Mouse (Mus musculus) layer of hippocampus, adult 9-11 months (tissue): Measurements from ENCODE around the gene Klc4.
A peak's percentile ranks its signal among the peaks of the same experiment; 100 is the strongest.

Experiments used
- DNase-seq: peaks from one replicate; pipeline ENCODE4 v3.0.0; 2022

Klc4 gene

DNA sequence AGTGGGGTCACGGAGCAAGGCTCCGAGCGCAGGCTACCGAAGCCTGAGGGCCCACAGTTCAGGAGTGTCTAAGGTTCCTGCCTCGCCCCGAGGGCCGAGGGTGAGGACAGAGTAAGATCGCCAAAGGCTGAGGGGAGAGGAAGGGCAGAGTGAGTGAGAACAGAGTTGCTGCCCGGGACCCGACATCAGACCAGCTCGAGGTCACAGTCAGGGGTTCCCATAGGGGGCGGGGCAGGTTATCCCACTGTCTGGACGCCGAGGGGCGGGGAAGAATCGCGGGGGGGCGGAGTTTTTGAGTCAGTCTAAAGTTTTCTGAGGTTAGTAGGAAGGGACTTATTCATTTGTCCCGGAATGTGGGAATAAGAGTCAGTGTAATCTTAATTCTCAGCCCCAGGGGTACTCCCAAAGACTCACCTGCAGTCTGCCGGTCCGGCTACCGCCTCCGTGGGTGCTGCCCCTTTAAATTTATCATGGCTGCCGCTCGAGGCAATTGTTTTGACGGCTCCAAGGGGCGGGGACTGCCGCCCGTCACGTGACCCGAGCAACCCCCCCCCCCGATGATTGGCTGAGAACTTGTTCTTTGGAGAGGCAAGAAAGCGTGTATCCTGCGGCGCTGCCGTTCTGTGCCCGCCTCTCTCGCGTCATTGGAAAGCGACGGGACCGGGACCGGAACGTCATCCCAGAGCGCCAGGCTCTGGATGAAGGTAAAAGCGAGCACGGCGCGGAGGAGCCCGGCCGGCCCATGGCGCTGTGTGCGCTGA lies at the start of gene Klc4, which contains the start of gene Mrpl2:
Klc4 (minus strand) TSS at position 462 of the 761 bp plus-strand sequence.
Mrpl2 (plus strand) TSS at position 669 of the 761 bp plus-strand sequence.
- DNase-seq, result peak; percentile 98

DNA sequence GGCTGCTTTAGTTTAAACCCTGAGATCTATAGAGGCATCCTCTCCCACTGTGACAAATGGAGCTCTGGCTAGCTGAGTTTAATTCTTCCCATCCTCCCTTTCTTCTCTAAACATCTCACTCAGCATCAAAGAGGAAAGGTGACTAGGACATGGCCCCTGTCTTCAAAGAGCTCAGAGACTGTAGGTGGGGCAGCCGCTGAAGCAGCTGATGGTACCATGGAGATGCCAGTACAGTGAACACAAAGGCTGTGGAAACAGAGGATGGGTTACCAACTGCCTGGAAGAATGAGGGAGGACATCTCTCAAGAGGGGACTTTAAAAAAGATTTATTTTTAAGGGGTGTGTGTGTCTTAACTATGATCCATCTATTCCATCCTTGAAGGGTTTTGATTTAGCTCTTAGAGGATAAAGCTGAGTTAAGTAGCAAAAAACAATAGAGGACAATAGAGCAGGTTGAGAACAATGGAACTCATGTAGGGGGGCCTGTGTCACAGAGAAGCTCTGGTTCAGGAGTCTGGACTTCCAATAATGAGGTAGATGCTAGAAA lies 48.8 kb upstream of the Klc4 start:
- no peak for DNase-seq

DNA sequence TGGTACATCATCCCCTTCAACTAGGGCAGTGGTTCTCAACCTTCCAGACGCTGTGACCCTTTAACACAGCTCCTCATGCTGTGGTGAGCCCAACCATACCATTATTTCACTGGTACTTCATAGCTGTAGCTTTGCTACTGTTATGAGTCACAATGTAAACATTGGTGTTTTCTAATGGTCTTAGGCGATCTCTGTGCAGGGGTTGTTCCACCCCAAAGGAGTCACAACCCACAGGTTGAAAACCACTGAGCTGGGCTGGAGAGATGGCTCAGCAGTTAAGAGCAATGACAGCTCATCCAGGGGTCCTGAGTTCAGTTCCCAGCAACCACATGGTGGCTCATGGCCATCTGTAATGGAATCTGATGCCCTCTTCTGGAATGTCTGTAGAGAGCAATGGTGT lies 45.6 kb upstream of the Klc4 start:
- no peak for DNase-seq

DNA sequence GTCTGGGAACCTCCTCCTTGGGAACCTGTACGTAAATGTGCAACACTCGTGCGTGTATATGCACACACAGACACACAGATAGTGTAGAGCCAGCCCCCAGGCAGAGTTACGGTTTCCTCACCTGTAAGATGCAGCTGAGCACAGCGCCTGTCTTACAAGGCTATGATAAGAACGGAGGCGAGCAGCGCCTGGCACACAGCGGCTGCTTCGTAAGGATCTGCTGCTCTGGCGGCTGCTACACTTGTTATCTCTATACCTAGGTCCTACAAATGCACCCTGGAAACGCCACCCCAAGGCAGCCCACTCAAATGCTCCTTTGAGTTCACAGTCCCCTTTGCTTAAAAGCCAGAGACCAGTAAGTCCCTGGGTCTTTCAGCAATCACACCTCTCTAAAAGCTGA lies 44.8 kb upstream of the Klc4 start:
- DNase-seq, result no peak

DNA sequence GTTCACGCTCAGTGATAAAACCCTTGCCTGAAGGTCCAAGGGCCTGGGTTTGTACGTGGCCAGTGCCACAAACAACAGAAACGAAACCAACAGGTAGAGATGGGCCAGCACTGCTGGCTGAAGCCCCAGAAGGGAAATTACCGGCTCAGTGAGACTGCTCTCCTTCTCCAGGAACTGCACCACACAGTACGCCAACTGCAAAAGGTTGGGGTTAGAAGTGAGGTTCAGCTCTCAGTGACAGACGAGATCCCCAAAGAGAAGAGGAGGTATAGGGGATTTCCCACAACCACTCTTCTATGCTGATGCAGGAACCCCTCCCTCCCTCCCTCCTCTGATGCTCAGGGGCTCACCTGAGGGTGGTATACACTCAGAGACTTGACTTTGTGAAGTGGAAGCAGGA lies 40.1 kb upstream of the Klc4 start:
- no peak for DNase-seq

DNA sequence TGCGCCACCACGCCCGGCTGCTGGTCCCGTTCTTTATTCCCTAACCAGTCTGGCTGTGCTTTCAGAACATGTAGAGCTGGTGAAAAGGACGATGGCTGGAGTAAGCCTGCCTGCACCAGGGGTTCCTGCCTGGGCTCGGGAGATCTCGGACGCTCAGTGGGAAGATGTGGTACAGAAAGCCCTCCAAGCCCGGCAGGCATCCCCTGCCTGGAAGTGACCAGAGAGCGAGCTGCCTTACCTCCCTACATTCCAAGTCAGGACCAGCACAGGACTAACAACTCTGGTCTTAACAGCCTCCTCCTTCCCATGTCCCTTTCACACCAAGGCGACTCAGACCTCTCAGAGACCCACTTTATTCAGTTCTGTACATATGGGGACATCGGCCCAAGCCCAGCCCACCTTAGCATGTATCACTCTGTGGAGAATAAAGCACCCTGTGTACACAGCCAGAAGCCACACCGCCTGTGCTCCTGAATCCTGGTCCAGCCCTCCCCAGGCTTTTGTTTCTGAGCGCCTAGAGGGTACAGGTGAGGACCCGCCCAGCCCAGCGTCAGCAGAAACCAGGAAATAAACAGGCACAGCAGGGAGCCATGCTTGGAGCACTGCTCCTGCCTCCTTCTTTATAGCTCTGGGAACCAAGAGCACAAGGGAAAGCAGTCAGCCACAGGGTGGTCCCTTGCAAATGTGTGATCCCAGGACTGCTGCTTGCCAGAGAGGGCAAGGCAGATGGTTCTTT lies 37.0 kb upstream of the Klc4 start:
- DNase-seq, result no peak

DNA sequence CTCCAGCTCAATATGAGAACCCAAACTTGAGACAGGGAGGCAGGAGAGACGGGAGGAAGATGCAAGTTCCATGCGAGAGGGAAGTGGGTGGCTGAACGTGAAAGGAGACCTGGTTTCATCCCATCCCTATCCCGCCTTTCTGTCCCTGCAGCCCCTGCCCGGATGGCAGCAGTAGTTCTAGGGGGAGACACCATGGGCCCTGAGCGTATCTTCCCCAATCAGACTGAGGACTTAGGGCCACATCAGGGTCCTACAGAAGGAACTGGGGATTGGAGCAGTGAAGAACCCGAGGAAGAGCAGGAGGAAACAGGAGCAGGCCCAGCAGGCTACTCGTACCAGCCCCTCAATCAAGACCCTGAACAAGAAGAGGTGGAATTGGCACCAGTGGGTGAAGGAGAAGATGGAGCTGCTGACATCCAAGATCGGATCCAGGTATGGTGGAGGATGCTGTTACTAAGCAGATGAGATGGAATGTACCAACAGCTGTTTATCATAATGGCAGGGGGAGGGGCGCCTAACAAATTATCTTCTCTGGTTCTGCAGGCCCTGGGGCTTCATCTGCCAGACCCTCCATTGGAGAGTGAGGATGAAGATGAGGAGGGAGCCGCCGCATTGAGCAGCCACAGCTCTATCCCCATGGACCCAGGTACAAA lies 35.8 kb upstream of the Klc4 start:
- no peak for DNase-seq

DNA sequence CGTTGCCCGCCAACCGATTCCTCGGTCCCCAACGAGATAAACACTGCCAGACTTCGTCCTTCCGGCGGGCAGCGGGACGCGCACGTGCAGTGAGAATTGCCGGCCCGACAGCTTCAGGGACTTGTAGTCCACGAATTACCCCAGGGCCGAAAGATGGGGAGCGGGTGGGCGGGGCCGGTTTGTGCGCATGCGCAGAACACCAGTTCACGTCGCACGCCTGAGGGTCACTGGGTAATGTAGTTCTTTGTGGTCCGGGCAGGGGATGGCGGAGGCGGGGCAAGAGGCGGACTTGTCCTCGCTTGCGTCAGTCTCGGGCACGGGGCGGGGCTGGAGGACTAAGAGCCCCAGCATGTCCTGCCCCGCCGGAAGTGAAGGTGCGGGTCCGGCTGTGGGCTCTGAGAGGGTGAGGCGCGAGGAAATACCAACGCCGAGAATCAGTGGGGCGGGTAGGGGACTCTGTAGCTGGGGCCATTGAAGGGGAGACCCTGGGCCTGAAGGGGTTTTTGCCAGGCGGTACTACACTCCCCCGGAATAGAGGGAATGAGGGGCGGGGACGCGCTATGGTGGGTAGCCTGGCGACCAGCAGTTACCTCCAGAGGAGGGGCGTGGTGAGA lies 35.0 kb upstream of the Klc4 start, which contains the start of gene Klhdc3:
Klhdc3 (minus strand) TSS at position 155 of the 614 bp plus-strand sequence.
- peak; percentile 99 for DNase-seq

DNA sequence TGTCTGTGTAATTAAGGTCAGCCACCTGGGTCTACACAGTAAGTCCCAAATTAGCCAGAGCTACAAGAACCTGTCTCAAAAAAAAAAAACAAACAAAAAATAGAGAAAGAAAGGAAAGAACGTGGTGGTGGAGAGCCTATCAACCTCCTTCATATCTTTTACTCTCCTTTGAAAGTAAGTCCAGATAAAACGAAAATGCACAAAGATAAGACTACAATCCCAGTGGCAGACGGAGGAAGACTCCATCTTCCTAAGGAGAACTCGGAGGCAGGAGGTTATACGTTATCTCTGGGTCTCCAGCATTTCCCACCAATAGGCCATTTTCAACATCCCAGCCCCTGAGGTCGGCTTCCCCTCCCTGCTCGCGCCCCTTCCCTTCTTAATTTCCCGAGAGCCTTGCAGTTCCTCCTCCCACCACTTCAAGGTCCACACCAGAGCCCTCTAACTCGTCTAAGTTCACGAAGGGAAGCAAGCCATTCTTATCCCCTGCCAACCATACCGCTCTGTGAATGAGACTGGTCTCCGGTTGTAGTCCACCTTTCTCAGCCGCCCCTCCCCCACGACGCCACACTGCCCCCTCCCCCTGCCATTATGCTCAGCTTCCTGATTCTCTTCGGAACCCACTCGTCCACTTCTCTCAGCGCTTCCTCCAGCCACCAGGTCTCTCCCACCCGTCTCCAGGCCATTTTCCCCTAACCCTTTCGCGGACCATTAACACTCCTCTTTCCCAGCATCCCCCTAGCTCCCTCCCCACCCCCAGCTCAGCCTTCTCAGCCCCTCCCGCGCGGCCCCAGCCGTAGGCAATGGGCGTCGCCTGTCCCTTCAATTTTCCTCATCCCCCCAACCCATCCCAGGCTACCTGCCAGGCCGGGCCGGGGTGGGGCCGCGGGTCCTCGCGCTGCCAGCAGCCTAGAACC lies 34.3 kb upstream of the Klc4 start:
- no peak for DNase-seq

DNA sequence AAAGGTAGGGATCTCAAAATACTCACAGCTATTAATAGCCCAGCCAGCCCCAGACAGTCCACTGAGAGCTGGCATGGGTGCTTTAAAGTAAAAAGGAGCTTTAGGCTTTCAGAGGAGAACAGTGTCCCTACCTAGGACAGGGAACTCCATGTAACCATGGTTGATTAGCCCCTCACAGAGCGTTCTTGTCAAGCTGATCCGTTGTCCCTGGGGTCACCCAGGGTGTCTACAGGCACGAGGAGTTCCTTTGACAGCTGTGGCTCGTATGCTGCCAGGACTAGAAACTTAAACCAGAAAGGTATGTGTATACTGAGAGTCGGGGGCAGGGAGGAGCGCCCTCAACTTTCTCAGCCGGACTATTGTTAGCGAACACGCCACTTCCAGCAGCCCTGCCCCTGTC lies 33.1 kb upstream of the Klc4 start:
- no peak for DNase-seq

DNA sequence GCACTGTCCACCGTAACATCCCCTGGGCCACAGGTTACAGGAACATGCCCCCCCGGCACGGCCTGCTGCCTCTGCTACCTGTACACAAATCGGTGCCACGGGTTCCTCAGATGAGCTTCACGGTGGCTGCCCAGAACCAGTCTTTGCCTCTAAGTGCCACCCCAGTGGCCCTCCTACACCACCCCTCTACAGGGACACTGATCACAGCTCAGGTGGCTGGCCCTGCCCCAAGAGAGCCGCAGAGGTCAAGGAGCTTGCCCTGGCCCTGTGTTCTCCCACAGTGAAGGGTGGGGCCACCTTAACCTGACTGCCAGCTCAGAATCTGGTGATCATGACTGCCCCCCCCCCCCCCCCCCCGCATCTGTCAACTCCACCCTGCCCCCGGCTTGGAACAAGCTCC lies 32.6 kb upstream of the Klc4 start, which contains the start of gene Mea1:
Mea1 (plus strand) TSS at position 378 of the 400 bp plus-strand sequence.
- no peak for DNase-seq

DNA sequence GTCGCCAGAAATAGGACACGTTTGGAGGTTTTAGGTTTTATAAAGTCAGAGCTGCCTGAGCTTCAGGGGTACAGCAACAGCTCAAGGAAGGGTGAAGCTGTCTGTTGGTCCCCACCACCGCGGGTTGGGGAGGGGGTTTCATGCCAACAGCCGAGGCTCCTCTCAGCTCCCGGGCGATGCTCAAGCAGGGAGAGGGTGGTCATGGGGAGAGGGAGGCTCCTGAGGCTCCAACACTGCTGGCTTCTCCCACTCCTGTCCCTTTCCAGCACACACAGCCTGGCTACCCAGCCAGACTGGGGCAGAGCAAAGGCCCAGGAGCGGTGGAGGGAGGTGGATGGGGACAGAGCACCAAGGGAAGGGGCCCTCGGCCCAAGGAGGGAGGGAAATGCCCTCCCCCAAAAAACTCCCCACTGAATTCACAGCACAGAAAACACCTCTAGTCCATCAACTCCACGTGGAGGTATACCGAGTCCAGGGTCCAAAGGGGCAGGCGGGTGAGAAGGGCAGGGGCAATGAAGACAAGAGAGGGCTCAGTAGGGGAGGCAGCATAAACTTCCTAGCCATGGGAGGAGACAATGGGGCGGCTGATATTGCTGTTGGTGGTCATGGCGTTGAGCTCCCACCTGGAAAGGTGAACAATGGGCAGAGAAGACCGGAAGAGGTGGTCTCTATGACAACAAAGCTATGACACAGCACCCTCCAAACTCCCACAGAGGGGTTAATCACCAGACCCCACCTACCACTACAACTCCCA lies 28.9 kb upstream of the Klc4 start:
- DNase-seq, result no peak

DNA sequence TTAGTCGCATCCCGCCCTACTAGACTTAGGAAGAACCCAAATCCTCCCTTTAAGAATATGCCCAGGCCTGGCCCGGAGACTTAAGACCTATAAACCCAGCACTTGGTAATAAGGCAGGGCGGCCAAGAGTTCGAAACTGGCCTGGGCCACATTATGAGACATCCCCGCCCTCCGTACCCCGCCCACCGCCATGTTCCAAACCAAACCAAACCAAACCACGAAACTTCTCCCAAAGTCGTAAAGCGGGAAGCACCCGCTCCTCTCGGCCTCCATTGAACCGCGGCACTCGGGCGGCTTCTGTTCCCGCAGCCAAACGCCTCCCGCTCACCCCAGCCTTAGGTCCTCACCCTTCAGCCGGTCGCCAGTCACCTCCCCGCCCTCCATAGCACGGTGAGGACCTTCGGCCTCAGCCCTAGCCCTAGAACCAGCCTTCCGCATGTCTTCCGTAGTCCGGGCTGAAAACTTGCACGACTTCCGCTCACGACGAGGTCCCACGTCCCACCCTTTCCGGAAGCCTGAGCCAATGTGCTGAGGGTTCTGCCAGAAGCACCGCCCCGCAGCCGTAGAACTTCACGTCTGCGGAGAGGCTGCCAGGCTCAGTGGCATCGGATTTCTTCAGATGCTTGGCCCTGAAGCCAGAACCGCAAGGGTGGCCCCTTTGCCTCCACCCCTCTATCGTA lies 28.2 kb upstream of the Klc4 start, which contains the start of gene Rrp36:
Rrp36 (minus strand) TSS at position 503 of the 680 bp plus-strand sequence.
- DNase-seq, result peak; percentile 90

DNA sequence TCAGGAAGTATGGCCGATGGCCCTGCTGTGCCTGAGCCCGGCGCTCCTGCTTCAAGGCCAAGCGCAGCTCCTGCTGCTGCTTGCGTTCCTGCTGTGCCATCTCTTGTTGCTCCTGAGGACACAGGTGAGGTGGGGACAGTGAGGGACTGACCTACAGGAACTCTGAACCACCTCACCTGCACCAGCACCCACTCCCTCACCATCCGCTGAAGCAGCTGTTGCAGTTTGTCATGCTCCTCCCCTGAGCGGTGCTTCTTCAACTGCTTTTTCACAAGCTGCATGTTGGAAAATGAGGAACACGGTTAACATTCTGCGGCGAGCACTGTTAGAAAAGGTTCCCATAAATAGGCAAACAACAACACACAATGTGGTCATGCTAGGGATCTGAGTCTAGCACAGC lies 24.1 kb upstream of the Klc4 start:
- DNase-seq, result no peak

DNA sequence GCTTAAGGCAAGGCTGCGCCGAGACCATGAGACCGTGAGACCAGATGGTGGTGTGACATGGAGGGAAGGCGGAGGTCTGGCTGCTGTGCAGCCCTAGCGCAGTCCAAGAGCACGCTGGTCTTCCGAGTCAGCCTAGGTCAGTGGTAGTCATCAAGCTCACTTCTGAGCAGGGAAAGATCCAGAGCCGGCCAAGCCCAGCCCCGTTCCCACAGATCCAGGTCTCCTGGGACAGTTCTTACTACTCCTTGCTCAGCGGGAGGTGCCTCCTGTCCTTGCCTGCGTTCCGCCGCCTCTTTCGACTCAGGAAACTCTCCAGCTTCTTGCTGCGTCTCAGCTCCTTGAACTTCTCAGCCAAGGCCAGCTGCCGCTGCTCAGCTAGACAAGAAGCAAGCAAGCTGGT lies 21.9 kb upstream of the Klc4 start:
- DNase-seq, result no peak

DNA sequence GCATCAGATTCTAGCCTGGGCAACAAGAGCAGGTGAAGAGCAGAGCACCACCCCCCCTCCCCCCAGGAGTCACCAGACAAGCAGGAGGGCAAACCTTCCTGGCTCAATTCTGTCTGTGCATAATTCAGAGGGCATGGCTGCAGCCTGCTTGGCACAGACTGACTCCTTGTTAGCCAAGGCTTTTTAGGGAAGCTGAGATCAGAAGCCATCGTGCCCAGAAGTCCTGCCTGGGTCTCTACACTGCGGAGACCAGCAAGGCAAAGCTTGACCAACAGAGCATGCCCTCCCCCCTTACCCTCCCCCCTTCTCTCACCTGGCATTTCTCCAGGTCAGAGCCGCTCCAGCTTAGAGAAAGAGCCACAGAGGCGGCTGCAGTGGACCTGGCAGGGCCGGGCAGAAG lies 16.9 kb upstream of the Klc4 start:
- DNase-seq, result no peak

DNA sequence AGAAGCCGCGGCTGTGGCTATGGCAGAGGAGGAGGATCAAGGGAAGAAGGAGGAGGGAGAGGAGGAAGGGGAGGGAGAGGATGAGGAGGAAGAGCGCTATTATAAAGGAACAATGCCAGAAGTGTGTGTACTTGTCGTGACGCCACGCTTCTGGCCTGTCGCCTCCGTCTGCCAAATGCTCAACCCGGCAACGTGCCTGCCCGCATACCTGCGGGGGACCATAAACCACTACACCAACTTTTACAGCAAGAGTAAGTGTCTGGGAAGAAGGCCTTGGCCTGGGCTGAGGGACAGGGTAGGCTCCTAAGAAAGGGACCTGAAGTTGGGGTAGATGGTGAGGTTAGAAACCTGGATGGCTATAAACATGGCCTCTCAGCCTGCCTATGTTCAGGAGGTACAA lies 16.2 kb upstream of the Klc4 start:
- DNase-seq, result no peak

DNA sequence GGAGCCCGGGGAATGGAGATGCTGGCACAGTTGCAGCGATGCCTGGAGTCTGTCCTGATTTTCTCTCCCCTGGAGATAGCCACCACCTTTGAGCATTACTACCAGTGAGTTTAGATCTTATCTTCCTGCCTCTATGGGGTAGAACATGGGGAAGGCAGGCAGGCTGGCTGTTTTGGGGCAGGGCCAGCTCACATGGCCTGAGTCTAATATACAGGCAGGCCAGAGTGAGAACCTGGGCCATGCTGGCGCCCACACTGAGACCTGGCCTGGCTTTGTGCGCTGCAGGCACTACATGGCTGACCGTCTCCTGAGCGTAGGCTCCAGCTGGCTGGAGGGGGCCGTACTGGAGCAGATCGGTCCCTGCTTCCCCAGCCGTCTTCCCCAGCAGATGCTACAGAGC lies 15.5 kb upstream of the Klc4 start:
- no peak for DNase-seq

DNA sequence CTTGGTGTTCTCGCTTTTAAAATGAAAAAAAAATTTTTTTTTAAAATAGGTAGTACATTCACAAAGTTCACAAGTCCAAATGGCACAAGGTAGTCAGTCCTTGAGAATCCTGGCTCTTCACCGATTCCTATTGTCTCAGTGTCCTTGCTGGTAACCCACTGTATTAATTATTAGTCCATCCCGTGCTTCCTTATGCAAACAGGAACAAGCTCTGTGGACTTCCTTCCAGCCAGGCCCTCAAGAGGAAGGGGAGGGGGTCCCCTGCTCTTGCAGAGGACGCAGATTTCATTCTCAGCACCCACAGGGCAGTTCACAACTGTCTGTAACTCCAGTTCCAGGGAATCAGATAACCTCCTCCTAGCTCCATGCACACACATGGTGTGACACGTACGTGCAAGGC lies 10.2 kb upstream of the Klc4 start:
- DNase-seq, result no peak
